Mouse (Mus musculus): ENCODE results near the gene Ptger1. TPM values are rescaled to one million over a fixed set of nuclear protein-coding genes. Genes with fewer than 3 reads are reported as not detected.

The Ptger1 gene
- polyA plus RNA-seq, 2 experiments: 0.18 to 0.19 TPM

GRCm38 (mm10) chr8:83621691-83622388, 44.6 kb upstream of the Ptger1 start:
- no peak overlapping the region for H3K27ac ChIP-seq
- TF ChIP-seq CTCF (IDR thresholded peaks at IDR 0.05; ENCODE audit: low read depth): no peak
- TF ChIP-seq EP300 (IDR thresholded peaks at IDR 0.05; ENCODE audit: low read depth): no peak
- no peaks in the 10 kb centered on the region for H3K9me3 ChIP-seq (ENCODE audit: control insufficient read depth, low read length)
- H3K4me3 ChIP-seq (ENCODE audit: insufficient read depth in 1 of 2, low read depth in 2 of 2, low read length in 2 of 2): peak overlapping the region; percentile 39 to 44
- H3K36me3 ChIP-seq (replicated peaks; ENCODE audit: control insufficient read depth, insufficient read depth, low read depth): no peaks in the 10 kb centered on the region
- H3K27me3 ChIP-seq (ENCODE audit: control insufficient read depth, insufficient read depth, low read length): no peaks in the 10 kb centered on the region
- WGBS (ENCODE audit: insufficient replicate concordance): 48% methylated on average over 15 of the region's 15 CpGs
- DNase-seq (ENCODE audit: low read depth in 3 of 3, low spot score in 3 of 3): no peak
- H3K4me1 ChIP-seq (replicated peaks; ENCODE audit: control insufficient read depth in 2 of 2, insufficient read depth in 2 of 2, low read length in 1 of 2): peaks cover 36 to 41% of the 10 kb centered on the region in 2 experiments
- no peak for ATAC-seq (ENCODE audit: insufficient read depth)
- H3K4me2 ChIP-seq (ENCODE audit: low read depth): peak overlapping the region; percentile 67
- peak overlapping the region; percentile 11; the same call in 1 of the 2 replicates for H3K9ac ChIP-seq (replicated peaks)

- DNase-seq (ENCODE audit: low read depth in 3 of 3, low spot score in 3 of 3) (peak; percentile 77 to 87 (median 78)), ATAC-seq (ENCODE audit: insufficient read depth) (peak; percentile 84)
- TF ChIP-seq CTCF (IDR thresholded peaks at IDR 0.05; ENCODE audit: low read depth): peak; percentile 99
- peak; percentile 73 for TF ChIP-seq EP300 (IDR thresholded peaks at IDR 0.05; ENCODE audit: low read depth)
- Histone ChIP-seq H3K9me3 (ENCODE audit: control insufficient read depth, low read length) (no peaks in the 10 kb centered on the region), H3K4me3 (ENCODE audit: insufficient read depth in 1 of 2, low read depth in 2 of 2, low read length in 2 of 2) (peak overlapping the region; percentile 39 to 44), H3K9ac (replicated peaks) (peak overlapping the region; percentile 37), H3K36me3 (replicated peaks; ENCODE audit: control insufficient read depth, insufficient read depth, low read depth) (no peaks in the 10 kb centered on the region), H3K4me1 (replicated peaks; ENCODE audit: control insufficient read depth in 2 of 2, insufficient read depth in 2 of 2, low read length in 1 of 2) (peaks cover 36 to 41% of the 10 kb centered on the region in 2 experiments), H3K4me2 (ENCODE audit: low read depth) (peak overlapping the region; percentile 67), H3K27ac (peak overlapping the region; percentile 63), H3K27me3 (ENCODE audit: control insufficient read depth, insufficient read depth, low read length) (no peaks in the 10 kb centered on the region)
- 3% methylated on average over 23 of the region's 23 CpGs for WGBS (ENCODE audit: insufficient replicate concordance)
These were observed 44.0 kb upstream of the Ptger1 start for GRCm38 (mm10) chr8:83622389-83622989.

- H3K27me3 ChIP-seq (ENCODE audit: control insufficient read depth, insufficient read depth, low read length): no peaks in the 10 kb centered on the region
- H3K4me2 ChIP-seq (ENCODE audit: low read depth): peak overlapping the region; percentile 67
- no peak overlapping the region for H3K4me3 ChIP-seq (ENCODE audit: insufficient read depth in 1 of 2, low read depth in 2 of 2, low read length in 2 of 2)
- H3K9me3 ChIP-seq (ENCODE audit: control insufficient read depth, low read length): no peaks in the 10 kb centered on the region
- peak; percentile 38; the same call in 1 of the 2 replicates for ATAC-seq (ENCODE audit: insufficient read depth)
- H3K9ac ChIP-seq (replicated peaks): no peak overlapping the region
- peak; percentile 12; the same call in 1 of the 2 replicates for TF ChIP-seq CTCF (IDR thresholded peaks at IDR 0.05; ENCODE audit: low read depth)
- TF ChIP-seq EP300 (IDR thresholded peaks at IDR 0.05; ENCODE audit: low read depth): peak; percentile 22; the same call in 1 of the 2 replicates
- H3K27ac ChIP-seq: peak overlapping the region; percentile 63
- H3K4me1 ChIP-seq (replicated peaks; ENCODE audit: control insufficient read depth in 2 of 2, insufficient read depth in 2 of 2, low read length in 1 of 2): peaks cover 36 to 41% of the 10 kb centered on the region in 2 experiments
- 42% methylated on average over 7 of the region's 7 CpGs for WGBS (ENCODE audit: insufficient replicate concordance)
- DNase-seq (ENCODE audit: low read depth in 3 of 3, low spot score in 3 of 3): peak in 1 of 3 experiments; percentile 64
- H3K36me3 ChIP-seq (replicated peaks; ENCODE audit: control insufficient read depth, insufficient read depth, low read depth): no peaks in the 10 kb centered on the region
These were observed 42.9 kb upstream of the Ptger1 start for GRCm38 (mm10) chr8:83623549-83623948.

GRCm38 (mm10) chr8:83624739-83625138, 41.7 kb upstream of the Ptger1 start:
- H3K9me3 ChIP-seq (ENCODE audit: control insufficient read depth, low read length): no peaks in the 10 kb centered on the region
- H3K4me2 ChIP-seq (ENCODE audit: low read depth): no peak overlapping the region
- H3K4me3 ChIP-seq (ENCODE audit: insufficient read depth in 1 of 2, low read depth in 2 of 2, low read length in 2 of 2): no peak overlapping the region
- H3K4me1 ChIP-seq (replicated peaks; ENCODE audit: control insufficient read depth in 2 of 2, insufficient read depth in 2 of 2, low read length in 1 of 2): peaks cover 36 to 41% of the 10 kb centered on the region in 2 experiments
- H3K9ac ChIP-seq (replicated peaks): no peak overlapping the region
- H3K36me3 ChIP-seq (replicated peaks; ENCODE audit: control insufficient read depth, insufficient read depth, low read depth): no peaks in the 10 kb centered on the region
- WGBS (ENCODE audit: insufficient replicate concordance): 31% methylated on average over 3 of the region's 3 CpGs
- ATAC-seq (ENCODE audit: insufficient read depth) (no peak), DNase-seq (ENCODE audit: low read depth in 3 of 3, low spot score in 3 of 3) (no peak)
- no peaks in the 10 kb centered on the region for H3K27me3 ChIP-seq (ENCODE audit: control insufficient read depth, insufficient read depth, low read length)
- TF ChIP-seq EP300 (IDR thresholded peaks at IDR 0.05; ENCODE audit: low read depth) (no peak), CTCF (IDR thresholded peaks at IDR 0.05; ENCODE audit: low read depth) (peak; percentile 87)
- H3K27ac ChIP-seq: no peak overlapping the region

GRCm38 (mm10) chr8:83625676-83626299, 40.7 kb upstream of the Ptger1 start:
- H3K36me3 ChIP-seq (replicated peaks; ENCODE audit: control insufficient read depth, insufficient read depth, low read depth): no peaks in the 10 kb centered on the region
- ATAC-seq (ENCODE audit: insufficient read depth) (peak; percentile 77), DNase-seq (ENCODE audit: low read depth in 3 of 3, low spot score in 3 of 3) (peak in 2 of 3 experiments; percentile 40 to 70)
- H3K4me2 ChIP-seq (ENCODE audit: low read depth): peak overlapping the region; percentile 43
- 40% methylated on average over 6 of the region's 6 CpGs for WGBS (ENCODE audit: insufficient replicate concordance)
- H3K9me3 ChIP-seq (ENCODE audit: control insufficient read depth, low read length): no peaks in the 10 kb centered on the region
- H3K4me1 ChIP-seq (replicated peaks; ENCODE audit: control insufficient read depth in 2 of 2, insufficient read depth in 2 of 2, low read length in 1 of 2): peaks cover 36 to 41% of the 10 kb centered on the region in 2 experiments
- H3K9ac ChIP-seq (replicated peaks): no peak overlapping the region
- H3K4me3 ChIP-seq (ENCODE audit: insufficient read depth in 1 of 2, low read depth in 2 of 2, low read length in 2 of 2): no peak overlapping the region
- TF ChIP-seq CTCF (IDR thresholded peaks at IDR 0.05; ENCODE audit: low read depth): no peak
- peak; percentile 91 for TF ChIP-seq EP300 (IDR thresholded peaks at IDR 0.05; ENCODE audit: low read depth)
- peak overlapping the region; percentile 35; the same call in 1 of the 2 replicates for H3K27ac ChIP-seq
- H3K27me3 ChIP-seq (ENCODE audit: control insufficient read depth, insufficient read depth, low read length): no peaks in the 10 kb centered on the region
